Mouse (Mus musculus) ES-Bruce4 (cell line): ENCODE results near the gene Pkp4. TPM values are rescaled to one million over a fixed set of nuclear protein-coding genes. Genes with fewer than 3 reads are reported as not detected.

Experiments
- H3K27ac ChIP-seq: 2 replicates; pipeline ENCODE4 v1.5.1; 2012; ENCODE audit warnings: low read length, inconsistent platforms; ENCODE audit not compliant: insufficient read depth
- H3K27me3 ChIP-seq: 2 replicates; pipeline ENCODE4 v1.6.1; 2012; ENCODE audit warnings: mild to moderate bottlenecking, low read length, inconsistent platforms; ENCODE audit not compliant: control insufficient read depth, poor library complexity, insufficient read depth, severe bottlenecking
- H3K36me3 ChIP-seq: 2 replicates; pipeline ENCODE4 v1.6.1; 2012; ENCODE audit warnings: inconsistent platforms, mild to moderate bottlenecking, low read length, moderate library complexity; ENCODE audit not compliant: control insufficient read depth, poor library complexity, insufficient read depth, severe bottlenecking
- H3K4me1 ChIP-seq: one replicate; pipeline ENCODE4 v1.8.1; 2011; ENCODE audit warnings: low read length; ENCODE audit not compliant: control insufficient read depth, insufficient read depth
- H3K4me3 ChIP-seq: 2 replicates; pipeline ENCODE4 v1.5.1; 2011; ENCODE audit warnings: low read depth, mild to moderate bottlenecking, low read length
- H3K9ac ChIP-seq: 2 replicates; pipeline ENCODE4 v1.6.1; 2012; ENCODE audit warnings: low read depth, mild to moderate bottlenecking, inconsistent platforms; ENCODE audit not compliant: poor library complexity, severe bottlenecking
- H3K9me3 ChIP-seq: replicated peaks from 2 replicates; pipeline ENCODE4 v1.6.1; 2012; ENCODE audit warnings: mild to moderate bottlenecking, low read length, inconsistent platforms; ENCODE audit not compliant: control insufficient read depth, poor library complexity, insufficient read depth, severe bottlenecking
- CTCF ChIP-seq: IDR thresholded peaks from one replicate; pipeline ENCODE4 v1.8.1; 2011; ENCODE audit warnings: low read depth, low read length
- EP300 ChIP-seq: IDR thresholded peaks from 2 replicates; pipeline ENCODE4 v1.6.1; 2011; ENCODE audit warnings: low read depth, low read length; ENCODE audit not compliant: insufficient read depth
- POLR2A ChIP-seq: IDR thresholded peaks from one replicate; pipeline ENCODE4 v1.8.1; 2011; ENCODE audit warnings: low read length; ENCODE audit not compliant: insufficient read depth
- polyA plus RNA-seq: library from polyadenylated mRNA; stranded (reverse); fragments of >200 nt; gene quantifications from 2 replicates; pipeline ENCODE4 v1.2.4, GENCODE M21; 2011; ENCODE audit warnings: low read depth; ENCODE audit not compliant: missing spikeins, insufficient read depth, insufficient read length

Pkp4 gene
- polyA plus RNA-seq, 1 experiment: 82.1 TPM

DNA sequence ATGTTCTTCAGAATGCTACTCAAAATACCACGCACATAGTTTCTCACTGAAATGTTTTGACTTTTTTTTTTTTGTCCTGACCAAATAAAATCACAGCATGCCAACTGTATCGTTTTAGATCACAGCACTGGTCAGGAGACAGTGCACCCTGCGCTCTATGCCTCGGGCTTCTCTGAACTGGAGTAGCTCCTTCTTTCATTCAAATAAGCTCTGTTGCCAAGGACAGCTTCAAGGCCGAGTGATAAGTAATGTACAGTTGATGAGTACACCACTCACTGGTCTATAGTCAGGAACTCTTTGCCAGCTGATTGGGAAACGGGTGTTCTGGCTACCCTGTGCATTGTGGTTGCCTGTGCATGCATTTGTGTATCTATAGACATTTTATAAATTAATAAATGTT is 141.8 kb downstream of the Pkp4 start:
- peaks cover 13% of the 10 kb centered on the region for H3K36me3 ChIP-seq
- no peaks in the 10 kb centered on the region for H3K9me3 ChIP-seq
- no peaks in the 10 kb centered on the region; the same call in 1 of the 2 replicates for H3K27me3 ChIP-seq
- TF ChIP-seq EP300 (no peak), POLR2A (no peak), CTCF (no peak)
- no peak overlapping the region for H3K27ac ChIP-seq
- H3K4me3 ChIP-seq: no peak overlapping the region
- H3K9ac ChIP-seq: no peak overlapping the region
- peaks cover 3% of the 10 kb centered on the region for H3K4me1 ChIP-seq

DNA sequence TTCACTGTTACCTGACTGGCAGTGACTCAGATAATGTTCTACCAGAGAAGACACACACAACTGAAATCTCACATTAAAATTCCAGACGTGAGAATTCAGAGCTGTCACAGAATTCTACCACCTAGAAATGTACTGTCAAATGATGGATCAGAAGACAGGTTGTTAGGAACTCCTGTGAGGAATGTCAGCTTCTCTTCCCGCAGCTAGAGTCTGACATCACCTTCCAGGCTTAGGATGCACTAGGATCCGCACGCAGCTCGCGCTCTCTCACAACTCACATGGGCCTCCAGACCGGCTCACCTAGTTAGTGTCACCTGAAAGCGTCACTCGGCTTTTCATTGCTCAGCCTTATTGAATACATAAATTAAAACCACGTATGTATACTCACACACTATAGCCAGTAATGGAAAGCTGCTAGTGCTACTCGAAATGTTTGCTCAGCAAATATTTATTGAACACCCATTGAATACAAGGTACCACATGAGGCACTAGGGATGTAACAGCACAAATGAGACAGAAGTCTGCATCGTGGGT is 142.9 kb downstream of the Pkp4 start:
- Histone ChIP-seq H3K36me3 (peaks cover 17% of the 10 kb centered on the region), H3K4me3 (no peak overlapping the region), H3K27me3 (no peaks in the 10 kb centered on the region), H3K4me1 (peaks cover 3% of the 10 kb centered on the region), H3K9me3 (no peaks in the 10 kb centered on the region), H3K9ac (no peak overlapping the region), H3K27ac (no peak overlapping the region)
- TF ChIP-seq POLR2A (no peak), EP300 (no peak), CTCF (no peak)

- H3K27me3 ChIP-seq: no peaks in the 10 kb centered on the region
- no peak overlapping the region for H3K27ac ChIP-seq
- no peaks in the 10 kb centered on the region for H3K9me3 ChIP-seq
- H3K4me3 ChIP-seq: no peak overlapping the region
- H3K9ac ChIP-seq: no peak overlapping the region
- H3K4me1 ChIP-seq: peaks cover 1% of the 10 kb centered on the region
- H3K36me3 ChIP-seq: peaks cover 35% of the 10 kb centered on the region
- TF ChIP-seq EP300 (no peak), CTCF (no peak), POLR2A (no peak)
Measured at GRCm38 (mm10) chr2:59307302-59307701, 146.7 kb downstream of the Pkp4 start.

GRCm38 (mm10) chr2:59308055-59308454 is 147.4 kb downstream of the Pkp4 start:
- no peak for TF ChIP-seq CTCF
- no peak for TF ChIP-seq POLR2A
- TF ChIP-seq EP300: no peak
- Histone ChIP-seq H3K4me3 (no peak overlapping the region), H3K4me1 (no peaks in the 10 kb centered on the region), H3K9me3 (no peaks in the 10 kb centered on the region), H3K27me3 (no peaks in the 10 kb centered on the region), H3K36me3 (peaks cover 37% of the 10 kb centered on the region), H3K9ac (no peak overlapping the region), H3K27ac (no peak overlapping the region)

DNA sequence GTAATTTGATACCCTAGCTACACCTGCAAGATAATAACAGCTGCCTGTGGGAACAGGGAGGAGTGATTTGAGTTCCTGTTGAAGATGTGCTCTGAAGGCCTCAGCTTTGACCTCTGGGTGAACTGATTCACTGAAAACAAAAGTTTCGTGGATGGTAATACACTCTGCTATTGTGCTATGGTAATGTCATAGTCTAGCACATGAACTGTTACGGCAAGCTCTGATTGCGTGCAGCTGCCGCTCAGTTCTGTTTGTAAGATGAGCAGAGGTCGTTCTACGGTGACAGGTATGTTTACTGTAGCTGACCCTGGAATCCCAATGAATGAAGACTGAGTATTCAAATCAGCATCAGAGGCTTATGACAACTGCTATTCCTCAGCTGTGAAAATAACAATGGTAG is 152.6 kb downstream of the Pkp4 start:
- Histone ChIP-seq H3K9me3 (peaks cover 14% of the 10 kb centered on the region), H3K36me3 (peaks cover 35% of the 10 kb centered on the region), H3K4me1 (no peaks in the 10 kb centered on the region), H3K4me3 (no peak overlapping the region), H3K27ac (no peak overlapping the region), H3K27me3 (no peaks in the 10 kb centered on the region), H3K9ac (no peak overlapping the region)
- TF ChIP-seq EP300 (no peak), CTCF (no peak), POLR2A (no peak)

GRCm38 (mm10) chr2:59318631-59319030 is 158.0 kb downstream of the Pkp4 start:
- H3K4me1 ChIP-seq: no peaks in the 10 kb centered on the region
- H3K36me3 ChIP-seq: peaks cover 21% of the 10 kb centered on the region
- no peak overlapping the region for H3K4me3 ChIP-seq
- peaks cover 45% of the 10 kb centered on the region for H3K9me3 ChIP-seq
- H3K9ac ChIP-seq: no peak overlapping the region
- H3K27ac ChIP-seq: no peak overlapping the region
- TF ChIP-seq CTCF (no peak), POLR2A (no peak), EP300 (no peak)
- no peaks in the 10 kb centered on the region for H3K27me3 ChIP-seq
